Mouse (Mus musculus) lung, embryonic 15.5 days (tissue): ENCODE measurements around the gene Gm9922. TPM values are rescaled to one million over a fixed set of nuclear protein-coding genes. Genes with fewer than 3 reads are reported as not detected.

Source experiments
- ATAC-seq: fragments of 200-750 bp; cut with Nextera tagmentation; 2 replicates; pipeline ENCODE4 v1.8.0; 2017; ENCODE audit warnings: moderate number of reproducible peaks, borderline replicate concordance; ENCODE audit not compliant: low FRiP score, low TSS enrichment; ENCODE audit errors: extremely low read depth
- H3K27ac ChIP-seq: fragments of 300-500 bp; sonication (generic); 2 replicates; pipeline ENCODE4 v1.5.1; 2015; ENCODE audit warnings: moderate library complexity, mild to moderate bottlenecking, inconsistent platforms
- H3K27me3 ChIP-seq: fragments of 300-500 bp; sonication (generic); 2 replicates; pipeline ENCODE4 v1.6.1; 2015; ENCODE audit warnings: inconsistent platforms
- H3K36me3 ChIP-seq: fragments of 300-500 bp; sonication (generic); 2 replicates; pipeline ENCODE4 v1.6.1; 2015; ENCODE audit warnings: inconsistent platforms
- H3K4me1 ChIP-seq: fragments of 300-500 bp; sonication (generic); 2 replicates; pipeline ENCODE4 v1.6.1; 2015; ENCODE audit warnings: inconsistent platforms
- H3K4me2 ChIP-seq: fragments of 300-500 bp; sonication (generic); 2 replicates; pipeline ENCODE4 v1.6.1; 2015; ENCODE audit warnings: inconsistent platforms, mild to moderate bottlenecking, moderate library complexity
- H3K4me3 ChIP-seq: fragments of 300-500 bp; sonication (generic); 2 replicates; pipeline ENCODE4 v1.5.1; 2015; ENCODE audit warnings: mild to moderate bottlenecking, inconsistent platforms
- H3K9ac ChIP-seq: fragments of 300-500 bp; sonication (generic); 2 replicates; pipeline ENCODE4 v1.6.1; 2015; ENCODE audit warnings: inconsistent platforms
- H3K9me3 ChIP-seq: fragments of 300-500 bp; sonication (generic); 2 replicates; pipeline ENCODE4 v1.6.1; 2016; ENCODE audit warnings: inconsistent platforms
- WGBS: fragments of 180-500 bp; shearing (Covaris S2); methylation state at CpG from one replicate; pipeline ENCODE4 v1.1.7; 2015; 5-methylcytosine and 5-hydroxymethylcytosine counted together
- polyA plus RNA-seq: library from polyadenylated mRNA; unstranded; fragments of >200 nt; fragmentation: Nextera tagmentation; extraction: Ambion mirVana; gene quantifications from 2 replicates; pipeline ENCODE4 v1.2.1, GENCODE M21; 2015

Gene Gm9922
- polyA plus RNA-seq, 1 experiment from 2014 or later, result 1.5 TPM

GRCm38 (mm10) chr14:101747811-101748210 is 18.2 kb upstream of the Gm9922 start:
- no peaks in the 10 kb centered on the region for H3K4me1 ChIP-seq
- WGBS, result 92% methylated on average over 11 of the region's 11 CpGs
- H3K36me3 ChIP-seq, result no peaks in the 10 kb centered on the region
- no peaks in the 10 kb centered on the region for H3K27me3 ChIP-seq
- ATAC-seq, result no peak
- H3K9me3 ChIP-seq, result no peaks in the 10 kb centered on the region
- H3K27ac ChIP-seq, result no peak overlapping the region
- H3K9ac ChIP-seq, result no peak overlapping the region
- no peak overlapping the region for H3K4me2 ChIP-seq
- H3K4me3 ChIP-seq, result no peak overlapping the region

DNA sequence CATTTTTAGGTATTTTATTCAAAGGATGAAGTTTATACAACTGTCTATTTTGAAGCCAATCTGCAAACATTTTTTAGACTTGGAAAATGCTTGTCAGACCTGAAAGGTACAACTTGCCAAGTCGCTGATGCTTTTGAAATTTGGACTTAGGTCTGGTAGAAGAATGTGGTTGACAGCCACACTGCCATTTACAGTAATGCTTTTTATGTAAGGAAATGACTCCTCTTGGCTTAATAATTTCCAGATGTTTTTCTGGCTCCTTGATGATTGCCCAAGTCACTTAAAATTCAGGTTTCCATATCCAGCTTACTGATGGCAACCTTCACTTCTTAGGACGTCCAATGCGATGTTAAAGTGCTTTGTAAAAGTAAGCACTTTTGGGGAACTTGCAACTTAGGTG is 17.0 kb upstream of the Gm9922 start:
- Histone ChIP-seq H3K9me3 (no peaks in the 10 kb centered on the region), H3K4me3 (no peak overlapping the region), H3K4me2 (no peak overlapping the region), H3K9ac (no peak overlapping the region), H3K36me3 (no peaks in the 10 kb centered on the region), H3K4me1 (no peaks in the 10 kb centered on the region), H3K27ac (no peak overlapping the region), H3K27me3 (no peaks in the 10 kb centered on the region)
- ATAC-seq, result no peak
- 69% methylated on average over 3 of the region's 3 CpGs for WGBS

GRCm38 (mm10) chr14:101737501-101737900 is 7.9 kb upstream of the Gm9922 start:
- Histone ChIP-seq H3K4me2 (no peak overlapping the region), H3K9ac (no peak overlapping the region), H3K36me3 (no peaks in the 10 kb centered on the region), H3K27ac (no peak overlapping the region), H3K27me3 (no peaks in the 10 kb centered on the region), H3K9me3 (no peaks in the 10 kb centered on the region), H3K4me1 (no peaks in the 10 kb centered on the region), H3K4me3 (no peak overlapping the region)
- 83% methylated on average over 4 of the region's 4 CpGs for WGBS
- ATAC-seq, result no peak

DNA sequence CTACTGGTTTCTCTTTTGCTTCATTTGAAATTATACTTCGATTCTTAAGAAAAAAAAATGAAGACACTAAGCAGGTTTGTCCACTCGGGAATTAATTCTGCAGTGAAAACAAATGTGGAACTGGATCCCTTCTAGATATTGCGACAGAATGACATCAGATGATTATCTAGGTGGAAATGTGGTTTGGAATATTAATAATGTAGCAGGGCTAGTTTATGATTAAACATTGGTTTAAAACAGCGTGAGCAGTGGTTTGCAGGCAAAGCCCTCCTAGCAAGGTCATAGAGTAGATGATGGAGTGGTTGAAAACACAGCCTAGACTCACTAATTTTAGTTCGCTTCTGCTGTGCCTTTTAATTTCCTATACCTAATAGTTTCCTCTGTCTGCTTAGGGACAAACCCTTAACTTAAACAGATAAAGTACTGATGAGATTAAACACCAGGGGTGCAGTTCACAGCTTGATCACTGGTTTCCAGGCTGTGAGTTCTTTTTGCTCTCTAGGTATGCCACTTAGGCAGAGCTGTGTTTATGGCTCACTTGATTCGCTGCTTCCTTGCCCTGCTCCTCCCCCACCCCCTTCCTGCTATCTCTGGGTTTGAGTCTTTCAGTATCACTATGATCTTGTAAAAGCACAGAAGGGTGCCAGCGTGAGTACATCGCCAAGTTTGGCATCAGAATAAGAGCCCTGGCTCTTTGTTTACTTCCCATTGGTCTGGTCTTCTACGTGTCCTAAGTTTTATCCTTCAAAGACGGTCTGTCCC is 4.1 kb upstream of the Gm9922 start:
- Histone ChIP-seq H3K27me3 (peaks cover 14% of the 10 kb centered on the region; the same call in 1 of the 2 replicates), H3K27ac (no peak overlapping the region), H3K4me1 (peaks cover 3% of the 10 kb centered on the region; the same call in 1 of the 2 replicates), H3K4me3 (no peak overlapping the region), H3K4me2 (no peak overlapping the region), H3K36me3 (no peaks in the 10 kb centered on the region), H3K9ac (no peak overlapping the region), H3K9me3 (no peaks in the 10 kb centered on the region)
- 23% methylated on average over 10 of the region's 10 CpGs for WGBS
- no peak for ATAC-seq

DNA sequence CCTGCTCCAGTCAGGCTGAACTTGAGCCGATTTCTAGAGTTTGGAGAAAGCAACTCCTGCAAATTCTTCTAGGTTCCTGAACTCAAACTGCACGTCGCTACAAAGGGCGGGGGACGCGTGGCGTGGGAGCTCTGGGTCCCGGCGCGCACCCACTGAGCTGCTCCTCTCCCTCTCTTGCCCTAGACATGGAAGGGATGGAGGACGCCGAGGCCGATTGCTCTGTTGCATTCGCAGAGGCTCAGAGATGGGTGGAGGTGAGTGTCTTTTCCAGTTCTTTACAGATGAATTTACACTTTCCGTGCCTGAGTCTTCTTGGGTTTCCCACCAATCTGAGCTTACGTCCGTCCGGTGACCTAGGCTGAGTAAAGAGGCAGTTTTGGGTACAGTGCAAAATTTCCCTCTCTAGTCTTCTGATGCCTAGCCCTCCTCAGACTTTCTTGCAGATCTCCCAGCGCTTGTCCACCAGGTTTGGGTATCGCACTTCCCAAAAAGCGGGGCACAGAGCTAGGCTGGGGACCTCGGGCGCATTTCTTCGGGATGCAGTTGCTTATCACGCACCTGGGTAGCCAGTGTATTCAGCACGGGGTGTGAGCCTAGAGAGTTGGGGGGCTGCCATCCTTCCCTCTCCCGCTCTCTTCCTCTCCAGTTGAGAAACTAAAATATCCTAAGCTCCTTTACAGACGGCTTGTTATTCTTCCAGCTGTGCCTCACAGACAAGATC is 518 bp upstream of the Gm9922 start:
- Histone ChIP-seq H3K27me3 (peaks cover 14% of the 10 kb centered on the region; the same call in 1 of the 2 replicates), H3K27ac (no peak overlapping the region), H3K4me3 (peak overlapping the region; percentile 51), H3K9ac (peak overlapping the region; percentile 38), H3K4me2 (peak overlapping the region; percentile 95), H3K36me3 (no peaks in the 10 kb centered on the region), H3K4me1 (peaks cover 6% of the 10 kb centered on the region; the same call in 1 of the 2 replicates), H3K9me3 (no peaks in the 10 kb centered on the region)
- ATAC-seq, result peak; percentile 71
- 2% methylated on average over 28 of the region's 28 CpGs for WGBS

DNA sequence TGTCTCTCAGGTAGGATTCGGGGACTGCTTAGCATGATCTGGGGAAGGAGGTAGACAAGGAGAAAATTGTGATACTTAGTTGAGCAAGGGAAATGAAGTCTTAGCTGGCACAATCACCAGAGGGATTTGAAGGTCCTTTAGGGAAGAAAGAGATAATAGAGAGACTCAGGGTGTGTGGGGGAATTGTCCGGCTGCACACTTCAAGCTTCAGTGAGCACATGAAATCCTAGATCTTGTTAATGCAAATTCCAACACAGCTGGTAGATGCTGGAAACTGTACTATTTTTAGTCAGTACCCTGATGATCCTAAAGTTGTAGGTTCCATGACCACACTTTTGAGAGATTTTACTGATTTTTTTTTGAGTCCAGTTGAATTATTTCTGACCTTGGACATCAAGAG is 15.2 kb downstream of the Gm9922 start:
- no peaks in the 10 kb centered on the region for H3K36me3 ChIP-seq
- no peak overlapping the region for H3K4me3 ChIP-seq
- no peaks in the 10 kb centered on the region for H3K4me1 ChIP-seq
- H3K27ac ChIP-seq, result no peak overlapping the region
- H3K27me3 ChIP-seq, result no peaks in the 10 kb centered on the region
- ATAC-seq, result no peak
- WGBS, result 81% methylated on average over 2 of the region's 2 CpGs
- no peaks in the 10 kb centered on the region for H3K9me3 ChIP-seq
- no peak overlapping the region for H3K4me2 ChIP-seq
- H3K9ac ChIP-seq, result no peak overlapping the region

DNA sequence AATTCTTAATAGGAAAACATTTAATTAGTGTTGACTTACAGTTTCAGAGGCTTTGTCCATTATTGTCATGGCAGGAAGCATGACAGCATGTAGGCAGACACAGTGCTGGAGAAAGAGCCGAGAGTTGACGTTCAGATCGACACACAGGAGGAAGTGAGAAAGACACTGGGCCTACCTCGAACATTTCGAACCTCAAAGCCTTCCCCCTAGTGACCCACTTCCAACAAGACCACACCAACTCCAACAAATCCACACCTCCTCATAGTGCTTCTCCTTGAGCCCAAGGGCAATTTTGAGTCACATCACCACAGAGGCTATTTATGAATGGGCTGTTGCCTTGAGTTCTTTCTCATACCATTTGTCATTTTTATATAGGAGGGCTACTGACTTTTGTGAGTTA is 22.5 kb downstream of the Gm9922 start:
- H3K4me3 ChIP-seq, result no peak overlapping the region
- 94% methylated on average over 5 of the region's 5 CpGs for WGBS
- no peaks in the 10 kb centered on the region for H3K27me3 ChIP-seq
- H3K27ac ChIP-seq, result no peak overlapping the region
- no peaks in the 10 kb centered on the region for H3K9me3 ChIP-seq
- H3K4me1 ChIP-seq, result no peaks in the 10 kb centered on the region
- no peak overlapping the region for H3K9ac ChIP-seq
- H3K4me2 ChIP-seq, result no peak overlapping the region
- H3K36me3 ChIP-seq, result no peaks in the 10 kb centered on the region
- ATAC-seq, result no peak

DNA sequence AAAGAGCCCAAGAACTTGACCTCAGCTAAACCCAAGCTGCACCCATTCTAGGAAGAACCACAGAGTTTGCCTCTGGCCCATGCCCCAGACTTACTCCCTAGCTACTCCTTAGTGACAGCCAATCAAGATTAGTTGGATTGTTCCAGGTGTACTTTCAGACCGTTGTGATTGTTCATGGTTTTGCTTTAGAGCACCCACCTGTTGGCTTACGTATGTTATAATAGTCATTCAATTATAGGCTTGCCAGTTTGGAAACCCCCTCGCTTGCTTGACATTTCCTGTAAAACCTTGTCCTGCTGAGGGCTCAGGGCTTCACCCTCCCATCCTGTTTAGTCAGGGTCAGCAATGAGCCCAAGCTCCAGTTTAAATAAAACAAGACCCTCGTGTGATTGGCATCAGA is 25.1 kb downstream of the Gm9922 start:
- ATAC-seq, result no peak
- no peak overlapping the region for H3K27ac ChIP-seq
- no peaks in the 10 kb centered on the region for H3K36me3 ChIP-seq
- no peak overlapping the region for H3K4me3 ChIP-seq
- no peaks in the 10 kb centered on the region for H3K9me3 ChIP-seq
- no peak overlapping the region for H3K4me2 ChIP-seq
- no peaks in the 10 kb centered on the region for H3K4me1 ChIP-seq
- no peaks in the 10 kb centered on the region for H3K27me3 ChIP-seq
- 67% methylated on average over 4 of the region's 4 CpGs for WGBS
- no peak overlapping the region for H3K9ac ChIP-seq

- ATAC-seq, result no peak
- 81% methylated on average over 2 of the region's 2 CpGs for WGBS
Measured at GRCm38 (mm10) chr14:101688406-101688805, 41.2 kb downstream of the Gm9922 start.

DNA sequence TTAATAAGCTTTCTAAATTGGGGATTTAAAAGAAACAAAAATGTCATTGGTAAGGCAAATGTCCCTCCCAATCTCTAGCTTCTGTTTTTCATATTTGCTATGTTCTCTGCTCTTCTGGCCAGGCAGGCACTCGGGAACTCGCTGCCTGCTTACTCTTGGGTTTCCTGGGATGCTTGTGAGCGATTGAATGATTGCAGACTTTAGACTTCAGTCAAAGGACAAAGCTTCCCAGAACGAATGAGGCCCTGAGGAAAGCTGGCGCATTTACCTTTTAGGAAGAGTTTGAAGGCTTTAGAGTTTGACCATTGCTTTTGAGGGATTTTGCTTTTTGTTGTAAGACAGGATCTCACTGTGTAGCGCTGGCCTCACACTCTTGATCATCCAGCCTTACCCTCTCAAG is 41.9 kb downstream of the Gm9922 start:
- Histone ChIP-seq H3K4me1 (no peaks in the 10 kb centered on the region), H3K4me3 (no peak overlapping the region), H3K9me3 (no peaks in the 10 kb centered on the region), H3K27ac (no peak overlapping the region), H3K9ac (no peak overlapping the region), H3K4me2 (no peak overlapping the region), H3K27me3 (no peaks in the 10 kb centered on the region), H3K36me3 (no peaks in the 10 kb centered on the region)
- 89% methylated on average over 6 of the region's 6 CpGs for WGBS
- ATAC-seq, result no peak

More at GRCm38 (mm10) chr14:101688406-101688805, 41.2 kb downstream of the Gm9922 start:
- Histone ChIP-seq H3K36me3 (no peaks in the 10 kb centered on the region), H3K4me2 (no peak overlapping the region), H3K27me3 (no peaks in the 10 kb centered on the region), H3K4me1 (no peaks in the 10 kb centered on the region), H3K9me3 (no peaks in the 10 kb centered on the region), H3K4me3 (no peak overlapping the region), H3K9ac (no peak overlapping the region), H3K27ac (no peak overlapping the region)
